Mouse (Mus musculus) small intestine, adult 2 months (tissue): ENCODE measurements at regions not wholly inside any gene's neighbourhood (a gene's known extent, or its start where the extent isn't known, plus 50 kb on each side); places are given as distances from the start of the nearest gene placed in this dataset.

Source experiments
- H3K27ac ChIP-seq: fragments of 200-500 bp; 2 replicates; pipeline ENCODE4 v1.5.1; 2012; ENCODE audit warnings: low read depth, low read length, control low read depth, inconsistent platforms; ENCODE audit not compliant: insufficient read depth
- H3K27me3 ChIP-seq: fragments of 200-500 bp; 2 replicates; pipeline ENCODE4 v1.6.1; 2012; ENCODE audit warnings: mild to moderate bottlenecking, moderate library complexity, low read length, inconsistent platforms; ENCODE audit not compliant: control insufficient read depth, insufficient read depth
- H3K36me3 ChIP-seq: fragments of 200-500 bp; 2 replicates; pipeline ENCODE4 v1.6.1; 2012; ENCODE audit warnings: mild to moderate bottlenecking, low read length, control low read depth, inconsistent platforms; ENCODE audit not compliant: control insufficient read depth, insufficient read depth
- H3K4me1 ChIP-seq: fragments of 200-500 bp; 2 replicates; pipeline ENCODE4 v1.6.1; 2012; ENCODE audit warnings: low read length, inconsistent platforms, mixed read lengths; ENCODE audit not compliant: control insufficient read depth, insufficient read depth, insufficient read length
- H3K4me3 ChIP-seq: fragments of 200-500 bp; 2 replicates; pipeline ENCODE4 v1.5.1; 2012; ENCODE audit warnings: low read depth, mild to moderate bottlenecking, control low read depth, inconsistent platforms, low read length, moderate library complexity
- CTCF ChIP-seq: fragments of 200-500 bp; IDR thresholded peaks from 2 replicates; pipeline ENCODE4 v1.5.1; 2012; ENCODE audit warnings: low read depth, mild to moderate bottlenecking, control low read depth, inconsistent platforms, low read length, moderate library complexity, mixed read lengths; ENCODE audit not compliant: insufficient replicate concordance, insufficient read length; ENCODE audit errors: extremely low read depth
- POLR2A ChIP-seq: fragments of 200-500 bp; IDR thresholded peaks from 2 replicates; pipeline ENCODE4 v1.6.1; 2012; ENCODE audit warnings: low read depth, mild to moderate bottlenecking, control low read depth, inconsistent platforms, low read length, moderate library complexity
- WGBS: fragments of 180-500 bp; shearing (Covaris S2); methylation state at CpG from one replicate; pipeline ENCODE4 v1.1.7; 2018; 5-methylcytosine and 5-hydroxymethylcytosine counted together

- H3K27me3 ChIP-seq, result no peaks in the 10 kb centered on the region
- 30% methylated on average over 7 of the region's 7 CpGs for WGBS
- TF ChIP-seq CTCF (peak; percentile 73; the same call in 1 of the 2 replicates), POLR2A (no peak)
- peaks cover 7% of the 10 kb centered on the region for H3K4me1 ChIP-seq
- no peaks in the 10 kb centered on the region for H3K36me3 ChIP-seq
- no peak overlapping the region for H3K4me3 ChIP-seq
- no peak overlapping the region for H3K27ac ChIP-seq
These were observed 67.9 kb downstream of the Gpr6 start for GRCm38 (mm10) chr10:41004044-41004689.

- Histone ChIP-seq H3K36me3 (no peaks in the 10 kb centered on the region), H3K4me3 (no peak overlapping the region), H3K27ac (no peak overlapping the region), H3K4me1 (peaks cover 7% of the 10 kb centered on the region), H3K27me3 (no peaks in the 10 kb centered on the region)
- no peak for TF ChIP-seq CTCF
- TF ChIP-seq POLR2A, result no peak
- 77% methylated on average over 3 of the region's 3 CpGs for whole genome bisulfite sequencing
These were observed 68.9 kb downstream of the Gpr6 start for GRCm38 (mm10) chr10:41003197-41003596.

- H3K27me3 ChIP-seq, result no peaks in the 10 kb centered on the region
- no peak overlapping the region for H3K27ac ChIP-seq
- H3K4me1 ChIP-seq, result no peaks in the 10 kb centered on the region
- H3K36me3 ChIP-seq, result no peaks in the 10 kb centered on the region
- H3K4me3 ChIP-seq, result no peak overlapping the region
- no peak for TF ChIP-seq CTCF
- TF ChIP-seq POLR2A, result no peak
- 87% methylated on average over 4 of the region's 4 CpGs for WGBS
These were observed 71.1 kb downstream of the Gpr6 start for GRCm38 (mm10) chr10:41000965-41001364.

GRCm38 (mm10) chr10:40999486-40999885, 72.6 kb downstream of the Gpr6 start:
- Histone ChIP-seq H3K36me3 (no peaks in the 10 kb centered on the region), H3K27me3 (no peaks in the 10 kb centered on the region), H3K27ac (no peak overlapping the region), H3K4me3 (no peak overlapping the region), H3K4me1 (no peaks in the 10 kb centered on the region)
- TF ChIP-seq POLR2A (no peak), CTCF (no peak)
- WGBS, result 84% methylated on average over 12 of the region's 12 CpGs

GRCm38 (mm10) chr10:40998799-40999198, 73.3 kb downstream of the Gpr6 start:
- Histone ChIP-seq H3K36me3 (no peaks in the 10 kb centered on the region), H3K27ac (no peak overlapping the region), H3K4me3 (no peak overlapping the region), H3K27me3 (no peaks in the 10 kb centered on the region), H3K4me1 (no peaks in the 10 kb centered on the region)
- TF ChIP-seq CTCF, result no peak
- TF ChIP-seq POLR2A, result no peak
- 92% methylated on average over 11 of the region's 11 CpGs for WGBS

GRCm38 (mm10) chr10:40998330-40998729, 73.8 kb downstream of the Gpr6 start:
- WGBS, result 61% methylated on average over 7 of the region's 7 CpGs
- Histone ChIP-seq H3K4me1 (no peaks in the 10 kb centered on the region), H3K27ac (no peak overlapping the region), H3K4me3 (no peak overlapping the region), H3K36me3 (no peaks in the 10 kb centered on the region), H3K27me3 (no peaks in the 10 kb centered on the region)
- no peak for TF ChIP-seq POLR2A
- TF ChIP-seq CTCF, result no peak

- TF ChIP-seq POLR2A (no peak), CTCF (no peak)
- H3K27me3 ChIP-seq, result no peaks in the 10 kb centered on the region
- H3K36me3 ChIP-seq, result no peaks in the 10 kb centered on the region
- H3K4me1 ChIP-seq, result no peaks in the 10 kb centered on the region
- no peak overlapping the region for H3K4me3 ChIP-seq
- no peak overlapping the region for H3K27ac ChIP-seq
- 30% methylated on average over 5 of the region's 5 CpGs for WGBS
These were observed 74.5 kb downstream of the Gpr6 start for GRCm38 (mm10) chr10:40997606-40998005.
